Mouse (Mus musculus) liver, adult 2 months (tissue): ENCODE results near the gene Gja8.
A peak's percentile ranks its signal among the peaks of the same experiment; 100 is the strongest.

Experiments
- CTCF ChIP-seq: fragments of 200-500 bp; IDR thresholded peaks from 2 replicates; pipeline ENCODE4 v1.5.1; 2011; ENCODE audit warnings: low read depth, low read length, control low read depth
- POLR2A ChIP-seq: fragments of 200-500 bp; IDR thresholded peaks from 2 replicates; pipeline ENCODE4 v1.6.1; 2011; ENCODE audit warnings: low read length, control low read depth; ENCODE audit not compliant: insufficient read depth; ENCODE audit errors: extremely low read depth

DNA sequence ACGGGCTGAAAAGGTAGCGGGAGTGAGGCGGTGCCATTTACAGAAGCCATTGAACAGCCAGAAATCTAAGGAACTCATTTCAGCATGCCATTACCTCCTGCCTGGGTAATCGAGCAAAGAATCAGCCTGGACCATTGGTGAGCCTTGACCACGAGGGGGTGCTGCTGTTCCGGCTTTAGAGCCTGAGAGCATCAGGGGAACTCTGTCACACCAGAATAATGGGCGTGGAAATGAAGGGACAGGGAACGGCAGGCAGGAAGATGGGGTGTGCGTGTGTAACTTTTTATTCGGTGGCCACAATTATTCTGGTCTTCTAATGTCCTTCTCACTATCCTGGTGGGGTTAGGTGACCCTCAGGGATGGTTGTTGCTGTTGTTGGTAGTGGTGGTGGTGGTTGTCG is 12.9 kb upstream of the Gja8 start:
- peak; percentile 98 for TF ChIP-seq CTCF
- no peak for TF ChIP-seq POLR2A
